Mouse (Mus musculus): ENCODE measurements at regions not wholly inside any gene's neighbourhood (a gene's known extent, or its start where the extent isn't known, plus 50 kb on each side); places are given as distances from the start of the nearest gene placed in this dataset.

- Histone ChIP-seq H3K27ac (ENCODE audit: control insufficient read depth, low read depth, low read length) (peak overlapping the region; percentile 32), H3K9ac (ENCODE audit: control insufficient read depth, low read depth, low read length, poor library complexity, severe bottlenecking) (no peak overlapping the region), H3K27me3 (ENCODE audit: control insufficient read depth in 1 of 2, insufficient read depth in 2 of 2, low read length in 2 of 2) (no peaks in the 10 kb centered on the region), H3K36me3 (ENCODE audit: control insufficient read depth in 1 of 2, insufficient read depth in 2 of 2, low read length in 2 of 2) (no peaks in the 10 kb centered on the region), H3K79me2 (ENCODE audit: control insufficient read depth, insufficient read depth, low read length, poor library complexity) (no peaks in the 10 kb centered on the region), H3K4me1 (ENCODE audit: control insufficient read depth in 1 of 2, insufficient read depth in 2 of 2, low read length in 2 of 2) (peaks cover 0 to 10% of the 10 kb centered on the region in 2 experiments; a peak in 1 of 4 replicates), H3K4me3 (ENCODE audit: control insufficient read depth in 1 of 2, insufficient read depth in 1 of 2, low read depth in 2 of 2, low read length in 2 of 2) (no peak overlapping the region), H3K9me3 (replicated peaks; ENCODE audit: insufficient read depth, low read length) (no peaks in the 10 kb centered on the region)
- TF ChIP-seq NRF1 (IDR thresholded peaks at IDR 0.05; ENCODE audit: insufficient read depth, low read depth, low read length, poor library complexity, severe bottlenecking) = no peak
- peak in 1 of 2 experiments; percentile 58; a peak in 1 of 4 replicates for TF ChIP-seq EP300 (IDR thresholded peaks at IDR 0.05; ENCODE audit: low read depth in 1 of 2, low read length in 2 of 2)
- no peak for TF ChIP-seq CHD2 (IDR thresholded peaks at IDR 0.05; ENCODE audit: low read length)
- 0 out of 2 replicates have a peak, but pooled peaks have one; percentile 13 for TF ChIP-seq MYC (IDR thresholded peaks at IDR 0.05; ENCODE audit: low read depth, low read length)
- TF ChIP-seq ZMIZ1 (IDR thresholded peaks at IDR 0.05; ENCODE audit: low read depth, low read length) = no peak
- no peak for TF ChIP-seq CTCF (IDR thresholded peaks at IDR 0.05 in 2 of 3, conservative IDR thresholded peaks at IDR 0.05 in 1 of 3; ENCODE audit: control insufficient read depth in 1 of 3, insufficient read depth in 1 of 3, low read depth in 2 of 3, low read length in 3 of 3, poor library complexity in 1 of 3, severe bottlenecking in 1 of 3)
- 0 out of 2 replicates have a peak, but pooled peaks have one; percentile 21 for TF ChIP-seq ETS1 (IDR thresholded peaks at IDR 0.05; ENCODE audit: low read depth, low read length)
- no peak for TF ChIP-seq UBTF (IDR thresholded peaks at IDR 0.05; ENCODE audit: borderline replicate concordance, insufficient read depth, low read depth, low read length)
- TF ChIP-seq JUND (IDR thresholded peaks at IDR 0.05; ENCODE audit: low read depth, low read length) = no peak
- 0 out of 2 replicates have a peak, but pooled peaks have one; percentile 16 for TF ChIP-seq ZC3H11A (IDR thresholded peaks at IDR 0.05; ENCODE audit: low read depth, low read length)
- TF ChIP-seq RAD21 (IDR thresholded peaks at IDR 0.05; ENCODE audit: low read depth, low read length) = no peak
- no peak for TF ChIP-seq TAL1 (IDR thresholded peaks at IDR 0.05; ENCODE audit: low read length)
- TF ChIP-seq ZKSCAN1 (IDR thresholded peaks at IDR 0.05; ENCODE audit: low read depth, low read length) = no peak
- TF ChIP-seq ZNF384 (IDR thresholded peaks at IDR 0.05; ENCODE audit: low read depth, low read length) = no peak
- no peak for TF ChIP-seq USF1 (IDR thresholded peaks at IDR 0.05; ENCODE audit: low read depth, low read length)
- TF ChIP-seq CHD1 (IDR thresholded peaks at IDR 0.05; ENCODE audit: low read depth, low read length) = no peak
- 0 out of 2 replicates have a peak, but pooled peaks have one; percentile 32 for TF ChIP-seq MAX (IDR thresholded peaks at IDR 0.05; ENCODE audit: low read length)
- no peak for TF ChIP-seq TBP (IDR thresholded peaks at IDR 0.05; ENCODE audit: low read depth, low read length)
- no peak; the same call in 1 of the 2 replicates for TF ChIP-seq RCOR1 (IDR thresholded peaks at IDR 0.05; ENCODE audit: low read depth, low read length)
- TF ChIP-seq ELF1 (IDR thresholded peaks at IDR 0.05; ENCODE audit: low read depth, low read length) = no peak
- no peak for TF ChIP-seq MAFK (IDR thresholded peaks at IDR 0.05; ENCODE audit: borderline replicate concordance, low read depth, low read length)
- no peak for TF ChIP-seq NELFE (IDR thresholded peaks at IDR 0.05; ENCODE audit: low read depth, low read length)
- TF ChIP-seq USF2 (IDR thresholded peaks at IDR 0.05; ENCODE audit: borderline replicate concordance in 1 of 2, insufficient read depth in 1 of 2, low read depth in 1 of 2, low read length in 2 of 2) = no peak
- no peak for TF ChIP-seq SMC3 (IDR thresholded peaks at IDR 0.05; ENCODE audit: low read depth, low read length)
- peak; percentile 84 for DNase-seq (ENCODE audit: low read depth, low spot score)
Observed at GRCm38 (mm10) chr4:37507732-37508131, 556.2 kb upstream of the Lingo2 start.

All from MEL (cell line).